Mouse (Mus musculus) stomach, postnatal 0 days (tissue): Measurements from ENCODE around the gene Ints14.

Experiments used
- CTCF ChIP-seq: IDR thresholded peaks from 2 replicates; pipeline ENCODE4 v1.5.1; 2016; ENCODE audit warnings: antibody characterized with exemption, low read depth, mild to moderate bottlenecking, moderate library complexity
- EP300 ChIP-seq: optimal IDR thresholded peaks from 2 replicates; pipeline ENCODE3; 2016; ENCODE audit warnings: antibody characterized with exemption

DNA sequence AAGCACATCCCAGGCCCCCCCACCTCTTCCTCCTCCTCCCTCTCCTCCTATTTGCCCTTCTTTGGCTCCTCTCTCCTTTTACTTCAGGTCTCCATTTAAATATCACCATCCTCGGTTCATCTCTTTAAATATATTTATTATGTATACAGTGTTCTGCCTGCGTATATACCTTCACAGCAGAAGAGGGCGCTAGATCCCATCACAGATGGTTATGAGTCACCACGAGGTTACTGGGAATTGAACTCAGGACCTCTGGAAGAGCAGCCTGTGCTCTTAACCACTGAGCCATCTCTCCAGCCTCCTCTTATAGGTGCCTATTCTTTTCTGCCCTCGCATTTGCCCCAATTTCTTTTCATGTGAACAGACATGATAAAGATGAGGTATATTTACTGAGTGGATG, 23.2 kb upstream of the Ints14 start:
- TF ChIP-seq CTCF (peak; percentile 26), EP300 (no peak)
